Mouse (Mus musculus) CH12.LX (cell line): Measurements from ENCODE around the gene Prr30. TPM values are rescaled to one million over a fixed set of nuclear protein-coding genes. Genes with fewer than 3 reads are reported as not detected.

Experiments
- DNase-seq: peaks from one replicate; pipeline ENCODE4 v3.0.0-alpha.2; 2013; ENCODE audit errors: extremely low read depth
- H3K27ac ChIP-seq: 2 replicates; pipeline ENCODE4 v1.5.1; 2012; ENCODE audit warnings: low read depth, mild to moderate bottlenecking, control low read depth, moderate library complexity; ENCODE audit not compliant: insufficient read depth
- H3K27me3 ChIP-seq: replicated peaks from 2 replicates; pipeline ENCODE3; 2012; ENCODE audit warnings: inconsistent platforms
- H3K36me3 ChIP-seq, 2 experiments: replicated peaks in 1 of 2; 2 replicates each; pipeline versions ENCODE3 to v1.6.1; 2012; ENCODE audit warnings: inconsistent platforms in 1 of 2, low read length in 1 of 2, mild to moderate bottlenecking in 1 of 2, mixed read lengths in 1 of 2, moderate library complexity in 1 of 2; ENCODE audit not compliant: control insufficient read depth in 1 of 2, insufficient read depth in 1 of 2
- H3K4me1 ChIP-seq, 2 experiments: 2 replicates each; pipeline ENCODE4 v1.6.1; 2012; ENCODE audit warnings: inconsistent platforms in 1 of 2, moderate library complexity in 1 of 2; ENCODE audit not compliant: insufficient read depth in 2 of 2, control insufficient read depth in 1 of 2
- H3K4me2 ChIP-seq: 2 replicates; pipeline ENCODE4 v1.6.1; 2012; ENCODE audit warnings: low read depth, mild to moderate bottlenecking, control low read depth; ENCODE audit not compliant: poor library complexity, insufficient read depth, severe bottlenecking
- H3K4me3 ChIP-seq, 3 experiments: fragments of 150-350 bp in 1 of 3; sonication (generic) in 1 of 3; replicated peaks in 1 of 3; 2 replicates each; pipeline versions ENCODE3 to v1.5.1; 2011 to 2012; ENCODE audit warnings: low read depth in 2 of 3, low read length in 2 of 3, mild to moderate bottlenecking in 2 of 3, moderate library complexity in 2 of 3, control low read depth in 1 of 3, improper control_type of control experiment in 1 of 3, inconsistent platforms in 1 of 3, mixed read lengths in 1 of 3; ENCODE audit not compliant: poor library complexity in 1 of 3
- H3K79me2 ChIP-seq: replicated peaks from 2 replicates; pipeline ENCODE4 v1.6.1; 2012; ENCODE audit warnings: mild to moderate bottlenecking, moderate library complexity; ENCODE audit not compliant: control insufficient read depth, poor library complexity, insufficient read depth, severe bottlenecking; ENCODE audit errors: extremely low read depth
- H3K9ac ChIP-seq: 2 replicates; pipeline ENCODE4 v1.6.1; 2012; ENCODE audit warnings: low read depth, mild to moderate bottlenecking, control low read depth, moderate library complexity; ENCODE audit not compliant: insufficient read depth
- H3K9me3 ChIP-seq: replicated peaks from 2 replicates; pipeline ENCODE3; 2012; ENCODE audit warnings: low read length, inconsistent platforms, mixed read lengths
- BHLHE40 ChIP-seq: IDR thresholded peaks from 2 replicates; pipeline ENCODE4 v1.6.1; 2011; ENCODE audit warnings: mild to moderate bottlenecking, low read depth, low read length, improper control_type of control experiment
- CHD2 ChIP-seq: IDR thresholded peaks from 2 replicates; pipeline ENCODE4 v1.6.1; 2011; ENCODE audit warnings: low read length, improper control_type of control experiment
- E2F4 ChIP-seq: IDR thresholded peaks from 2 replicates; pipeline ENCODE4 v1.6.1; 2011; ENCODE audit warnings: low read depth, low read length, improper control_type of control experiment; ENCODE audit not compliant: insufficient replicate concordance
- ELF1 ChIP-seq: IDR thresholded peaks from 2 replicates; pipeline ENCODE4 v1.6.1; 2014; ENCODE audit warnings: low read depth, mild to moderate bottlenecking, inconsistent platforms, low read length, improper control_type of control experiment
- EP300 ChIP-seq: IDR thresholded peaks from 2 replicates; pipeline ENCODE4 v1.6.1; 2011; ENCODE audit warnings: low read length, improper control_type of control experiment
- ETS1 ChIP-seq: conservative IDR thresholded peaks from 2 replicates; pipeline ENCODE4 v1.6.1; 2012; ENCODE audit warnings: low read depth, mild to moderate bottlenecking, inconsistent platforms, low read length, improper control_type of control experiment, moderate library complexity
- GABPA ChIP-seq: IDR thresholded peaks from 2 replicates; pipeline ENCODE4 v1.6.1; 2012; ENCODE audit warnings: low read depth, low read length, improper control_type of control experiment, inconsistent platforms; ENCODE audit not compliant: insufficient replicate concordance
- IRF4 ChIP-seq: IDR thresholded peaks from 2 replicates; pipeline ENCODE4 v1.6.1; 2014; ENCODE audit warnings: low read depth, mild to moderate bottlenecking, inconsistent platforms, low read length, improper control_type of control experiment
- KAT2A ChIP-seq: IDR thresholded peaks from 2 replicates; pipeline ENCODE4 v1.6.1; 2012; ENCODE audit warnings: low read length, improper control_type of control experiment, inconsistent platforms; ENCODE audit not compliant: insufficient replicate concordance
- MAFK ChIP-seq: IDR thresholded peaks from 2 replicates; pipeline ENCODE4 v1.6.1; 2011; ENCODE audit warnings: low read length, improper control_type of control experiment; ENCODE audit not compliant: insufficient replicate concordance
- MAX ChIP-seq: IDR thresholded peaks from 2 replicates; pipeline ENCODE4 v1.6.1; 2011; ENCODE audit warnings: low read length, improper control_type of control experiment
- NELFE ChIP-seq: IDR thresholded peaks from 2 replicates; pipeline ENCODE4 v1.6.1; 2011; ENCODE audit warnings: low read depth, low read length, improper control_type of control experiment
- PAX5 ChIP-seq: IDR thresholded peaks from 2 replicates; pipeline ENCODE4 v1.6.1; 2012; ENCODE audit warnings: low read length, inconsistent platforms, mixed read lengths
- RAD21 ChIP-seq: IDR thresholded peaks from 2 replicates; pipeline ENCODE4 v1.6.1; 2011; ENCODE audit warnings: low read depth, mild to moderate bottlenecking, low read length, improper control_type of control experiment, moderate library complexity
- SMC3 ChIP-seq: IDR thresholded peaks from 2 replicates; pipeline ENCODE4 v1.6.1; 2011; ENCODE audit warnings: low read depth, low read length, improper control_type of control experiment
- USF1 ChIP-seq: IDR thresholded peaks from 2 replicates; pipeline ENCODE4 v1.6.1; 2014; ENCODE audit warnings: low read depth, mild to moderate bottlenecking, inconsistent platforms, low read length, improper control_type of control experiment
- USF2 ChIP-seq: conservative IDR thresholded peaks from 2 replicates; pipeline ENCODE4 v1.6.1; 2011; ENCODE audit warnings: low read depth, low read length, improper control_type of control experiment
- ZC3H11A ChIP-seq: IDR thresholded peaks from 2 replicates; pipeline ENCODE4 v1.6.1; 2012; ENCODE audit warnings: low read depth, mild to moderate bottlenecking, inconsistent platforms, low read length, improper control_type of control experiment
- ZNF384 ChIP-seq: IDR thresholded peaks from 2 replicates; pipeline ENCODE4 v1.6.1; 2012; ENCODE audit warnings: low read depth, low read length, improper control_type of control experiment, inconsistent platforms
- dilution Hi-C: fragments of 300-500 bp; cut with MboI; formaldehyde crosslinking; loops from 2 replicates; pipeline ENCODE4 v1.14.3; 2020; ENCODE audit warnings: low sequenced_read_pairs; ENCODE audit not compliant: extremely low pct_unique_long_range_greater_than_20kb, extremely low pct_ligation_motif_present
- in situ Hi-C: fragments of 300-500 bp; cut with MboI; formaldehyde crosslinking; loops from 3 replicates; pipeline ENCODE4 v1.14.3; 2019; ENCODE audit warnings: low sequenced_read_pairs, low pct_ligation_motif_present, low pct_unique_long_range_greater_than_20kb, mixed read lengths
- polyA plus RNA-seq: library from polyadenylated mRNA; unstranded; fragments of >175 nt; gene quantifications from 2 replicates; pipeline ENCODE4 v1.2.1, GENCODE M21; 2012; ENCODE audit warnings: low read depth; ENCODE audit not compliant: insufficient read length
- total RNA-seq, 2 experiments: library from RNA; depleted of rRNA; stranded (reverse); fragments of 300-350 nt in 1 of 2; fragments of >200 nt in 1 of 2; gene quantifications; 2 replicates each; pipeline ENCODE4 v1.2.3; 2012 to 2014

Prr30 gene
- total and polyA plus RNA-seq, 3 experiments: not detected

DNA sequence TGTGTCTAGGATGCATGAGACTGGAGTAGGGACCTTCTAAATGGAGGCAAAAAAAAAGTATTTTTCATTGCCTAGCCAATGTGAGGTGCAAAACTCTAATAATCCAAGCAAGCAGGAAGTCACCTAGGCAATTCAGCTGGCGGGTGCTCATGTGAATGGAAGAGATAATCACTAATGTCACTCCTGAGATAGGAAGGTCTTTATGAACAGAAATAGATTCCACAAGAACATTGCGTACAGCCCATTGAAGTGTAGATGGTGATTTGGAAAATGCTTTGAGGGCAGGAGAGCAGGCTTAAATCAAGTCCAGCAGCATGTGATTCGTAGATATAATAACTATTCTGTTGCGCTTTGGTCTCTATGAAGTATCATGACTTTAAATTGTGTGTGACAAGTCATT, 27.9 kb downstream of the Prr30 start:
- no peaks in the 10 kb centered on the region for H3K36me3 ChIP-seq
- no peak overlapping the region for H3K4me2 ChIP-seq
- no peak overlapping the region for H3K27ac ChIP-seq
- TF ChIP-seq IRF4 (no peak), ELF1 (no peak), E2F4 (no peak), MAFK (no peak), ETS1 (no peak), GABPA (no peak), PAX5 (no peak), CHD2 (no peak), ZC3H11A (no peak), BHLHE40 (no peak), MAX (no peak), USF1 (no peak), RAD21 (no peak), ZNF384 (no peak), EP300 (no peak), USF2 (no peak), SMC3 (no peak), NELFE (no peak), KAT2A (no peak)
- no peak overlapping the region for H3K4me3 ChIP-seq
- H3K27me3 ChIP-seq: no peaks in the 10 kb centered on the region
- dilution Hi-C loops: no loop called here
- no peak for DNase-seq
- in situ Hi-C loops: no loop called here
- no peak overlapping the region for H3K9ac ChIP-seq
- H3K4me1 ChIP-seq: no peaks in the 10 kb centered on the region
- no peaks in the 10 kb centered on the region for H3K79me2 ChIP-seq
- no peaks in the 10 kb centered on the region for H3K9me3 ChIP-seq
